14 mouse cellular contexts compared by ENCODE assay signal in genomic region chr10:41991364-41992058, GRCm38 (mm10). TPM values are rescaled to one million over a fixed set of nuclear protein-coding genes. Genes with fewer than 3 reads are reported as not detected.
DNase-seq lines count a peak whose midpoint lies in the region; ATAC-seq and TF ChIP-seq lines count a peak whose summit lies in the region.
"Had no signal": no experiment of that assay in that cellular context is flagged by ENCODE, and none has a peak within 500 bp of the region (broad histone marks: within the 10 kb centered on the region; RNA-seq: fewer than 3 reads in every experiment).

No protein-coding gene starts in this region.

- TF ChIP-seq CTCF in heart, postnatal 0 days (IDR thresholded peaks at IDR 0.05; ENCODE audit: low read depth) = no peak
- no peak for TF ChIP-seq CTCF in lung, embryonic 14.5 days (IDR thresholded peaks at IDR 0.05; ENCODE audit: low read depth)

- no peaks in the 10 kb centered on the region for H3K36me3 ChIP-seq in heart, postnatal 0 days (replicated peaks; ENCODE audit: control insufficient read depth, insufficient read depth, low read length)
- no peaks in the 10 kb centered on the region for H3K36me3 ChIP-seq in midbrain, embryonic 11.5 days (ENCODE audit: control insufficient read depth, insufficient read depth, low read length)
- no peaks in the 10 kb centered on the region for H3K36me3 ChIP-seq in midbrain, embryonic 14.5 days (ENCODE audit: control insufficient read depth, insufficient read depth, low read length)
- H3K36me3 ChIP-seq in lung, embryonic 14.5 days (ENCODE audit: insufficient read depth) = no peaks in the 10 kb centered on the region
- H3K36me3 ChIP-seq in stomach, embryonic 15.5 days = no peaks in the 10 kb centered on the region
- H3K36me3 ChIP-seq: embryonic facial prominence, embryonic 15.5 days; hindbrain, embryonic 12.5 days; liver, embryonic 15.5 days had no signal

- H3K4me1 ChIP-seq in heart, postnatal 0 days (ENCODE audit: control insufficient read depth, insufficient read depth) = peaks cover 20% of the 10 kb centered on the region
- peaks cover 8% of the 10 kb centered on the region; the same call in 1 of the 2 replicates for H3K4me1 ChIP-seq in midbrain, embryonic 11.5 days (ENCODE audit: control insufficient read depth, insufficient read depth, low read length)
- H3K4me1 ChIP-seq in midbrain, embryonic 14.5 days (ENCODE audit: control insufficient read depth, insufficient read depth, low read length) = no peaks in the 10 kb centered on the region
- peaks cover 5% of the 10 kb centered on the region; the same call in 1 of the 2 replicates for H3K4me1 ChIP-seq in lung, embryonic 14.5 days (ENCODE audit: insufficient read depth)
- H3K4me1 ChIP-seq in stomach, embryonic 15.5 days = peaks cover 5% of the 10 kb centered on the region; the same call in 1 of the 2 replicates

- H3K4me2 ChIP-seq in heart, postnatal 0 days (ENCODE audit: low read depth, low read length) = no peak overlapping the region
- no peak overlapping the region for H3K4me2 ChIP-seq in midbrain, embryonic 11.5 days
- H3K4me2 ChIP-seq in midbrain, embryonic 14.5 days (ENCODE audit: low read length) = no peak overlapping the region
- H3K4me2 ChIP-seq in lung, embryonic 14.5 days = peak overlapping the region; percentile 7; the same call in 1 of the 2 replicates
- 0 out of 2 replicates have a peak overlapping the region, but pooled peaks have one; percentile 13 for H3K4me2 ChIP-seq in stomach, embryonic 15.5 days
- H3K4me2 ChIP-seq: embryonic facial prominence, embryonic 15.5 days; liver, embryonic 15.5 days had no signal

- WGBS in heart, postnatal 0 days = 32% methylated on average over 14 of the region's 14 CpGs
- WGBS in midbrain, embryonic 11.5 days = 21% methylated on average over 14 of the region's 14 CpGs
- WGBS in midbrain, embryonic 14.5 days = 20% methylated on average over 14 of the region's 14 CpGs
- 16% methylated on average over 14 of the region's 14 CpGs for WGBS in lung, embryonic 14.5 days
- WGBS in stomach, embryonic 15.5 days = 20% methylated on average over 14 of the region's 14 CpGs

- no peak overlapping the region for H3K4me3 ChIP-seq in heart, postnatal 0 days (ENCODE audit: low read depth, low read length)
- H3K4me3 ChIP-seq in midbrain, embryonic 11.5 days (ENCODE audit: low read depth, low read length) = no peak overlapping the region
- H3K4me3 ChIP-seq in midbrain, embryonic 14.5 days (replicated peaks; ENCODE audit: low read depth, low read length) = no peak overlapping the region
- H3K4me3 ChIP-seq in lung, embryonic 14.5 days (ENCODE audit: low read depth, low read length) = no peak overlapping the region
- H3K4me3 ChIP-seq in stomach, embryonic 15.5 days (replicated peaks) = no peak overlapping the region
- H3K4me3 ChIP-seq: embryonic facial prominence, embryonic 15.5 days; hindbrain, embryonic 12.5 days; liver, embryonic 15.5 days had no signal

- peak overlapping the region; percentile 68 for H3K27ac ChIP-seq in heart, postnatal 0 days (ENCODE audit: low read depth)
- H3K27ac ChIP-seq in midbrain, embryonic 11.5 days (ENCODE audit: low read depth, low read length) = no peak overlapping the region
- no peak overlapping the region for H3K27ac ChIP-seq in midbrain, embryonic 14.5 days (replicated peaks; ENCODE audit: low read depth, low read length)
- peak overlapping the region; percentile 71 for H3K27ac ChIP-seq in lung, embryonic 14.5 days (ENCODE audit: low read depth)
- peak overlapping the region; percentile 26; the same call in 1 of the 2 replicates for H3K27ac ChIP-seq in stomach, embryonic 15.5 days
- H3K27ac ChIP-seq: embryonic facial prominence, embryonic 15.5 days; hindbrain, embryonic 12.5 days; liver, embryonic 15.5 days had no signal

- peak; percentile 47 for ATAC-seq in heart, postnatal 0 days (ENCODE audit: insufficient read depth, low read depth)
- no peak for ATAC-seq in midbrain, embryonic 11.5 days (ENCODE audit: low FRiP score)
- ATAC-seq in midbrain, embryonic 14.5 days (ENCODE audit: low FRiP score, low TSS enrichment) = no peak
- ATAC-seq in lung, embryonic 14.5 days (ENCODE audit: insufficient read depth) = peak; percentile 72
- no peak for ATAC-seq in stomach, embryonic 15.5 days (ENCODE audit: insufficient read depth, low FRiP score, low read depth)

- H3K27me3 ChIP-seq in heart, postnatal 0 days (ENCODE audit: control insufficient read depth, insufficient read depth, low read length) = no peaks in the 10 kb centered on the region
- H3K27me3 ChIP-seq in midbrain, embryonic 11.5 days (ENCODE audit: control insufficient read depth, insufficient read depth, low read length) = no peaks in the 10 kb centered on the region
- no peaks in the 10 kb centered on the region for H3K27me3 ChIP-seq in midbrain, embryonic 14.5 days (ENCODE audit: control insufficient read depth, insufficient read depth, low read length)
- H3K27me3 ChIP-seq in lung, embryonic 14.5 days (ENCODE audit: insufficient read depth, low read length) = no peaks in the 10 kb centered on the region
- no peaks in the 10 kb centered on the region for H3K27me3 ChIP-seq in stomach, embryonic 15.5 days (replicated peaks)
- H3K27me3 ChIP-seq: CH12.LX; embryonic facial prominence, embryonic 15.5 days had no signal

- DNase-seq in heart, postnatal 0 days (ENCODE audit: low spot score) = peak; percentile 63
- DNase-seq in heart, adult 8-10 months (ENCODE audit: low spot score) = no peak
- peak; percentile 84 for DNase-seq in midbrain, embryonic 11.5 days (ENCODE audit: low spot score, missing footprints)
- DNase-seq in midbrain, embryonic 14.5 days = no peak
- DNase-seq in lung, embryonic 14.5 days = peak; percentile 72
- no peak for DNase-seq in adrenal gland, adult 18-20 months (ENCODE audit: low spot score in 2 of 2)
- DNase-seq in thymus, postnatal 14 days = no peak
- DNase-seq: gastrocnemius, postnatal 10 days; layer of hippocampus, postnatal 36 days had no signal

- no peaks in the 10 kb centered on the region for H3K9me3 ChIP-seq in heart, postnatal 0 days (replicated peaks; ENCODE audit: control insufficient read depth, low read length)
- H3K9me3 ChIP-seq in midbrain, embryonic 11.5 days (ENCODE audit: control insufficient read depth, low read length) = no peaks in the 10 kb centered on the region
- no peaks in the 10 kb centered on the region for H3K9me3 ChIP-seq in midbrain, embryonic 14.5 days (ENCODE audit: control insufficient read depth, low read length)
- H3K9me3 ChIP-seq in lung, embryonic 14.5 days (ENCODE audit: low read depth, low read length) = no peaks in the 10 kb centered on the region
- no peaks in the 10 kb centered on the region for H3K9me3 ChIP-seq in stomach, embryonic 15.5 days
- H3K9me3 ChIP-seq: embryonic facial prominence, embryonic 15.5 days; hindbrain, embryonic 12.5 days; liver, embryonic 15.5 days had no signal

- no peak overlapping the region for H3K9ac ChIP-seq in heart, postnatal 0 days (replicated peaks; ENCODE audit: low read depth, low read length)
- no peak overlapping the region for H3K9ac ChIP-seq in midbrain, embryonic 11.5 days (ENCODE audit: low read length)
- no peak overlapping the region for H3K9ac ChIP-seq in midbrain, embryonic 14.5 days (replicated peaks; ENCODE audit: low read length)
- H3K9ac ChIP-seq in lung, embryonic 14.5 days = no peak overlapping the region
- no peak overlapping the region for H3K9ac ChIP-seq in stomach, embryonic 15.5 days
- H3K9ac ChIP-seq: embryonic facial prominence, embryonic 15.5 days; hindbrain, embryonic 12.5 days; liver, embryonic 15.5 days had no signal

- no peak for TF ChIP-seq EP300 in heart, postnatal 0 days (IDR thresholded peaks at IDR 0.05; ENCODE audit: low read depth)

RNA-seq across cellular contexts. Expression of gene Armc2, which starts 26.7 kb away (rescaled TPM):
- 3.3 and 8.5 TPM in 2 replicates for total RNA-seq in heart, postnatal 0 days (2014; rRNA removed; ENCODE audit: low replicate concordance)
- 1.7 and 2.7 TPM in 2 replicates for polyA plus RNA-seq in heart, postnatal 0 days (2015; fragmentation: Nextera tagmentation; extraction: Ambion mirVana)
- total RNA-seq in heart, adult 8-10 months (2022) = 10 to 100 TPM; 22.2 to 29.8 (median 28.0) TPM
- 2.4 and 3.8 TPM in 2 replicates for polyA plus RNA-seq in midbrain, embryonic 11.5 days (2014; fragmentation: Nextera tagmentation; extraction: Ambion mirVana)
- 11.2 and 11.5 TPM in 2 replicates for polyA plus RNA-seq in midbrain, embryonic 14.5 days (2014; fragmentation: Nextera tagmentation; extraction: Ambion mirVana)
- polyA plus RNA-seq in lung, embryonic 14.5 days (2014; fragmentation: Nextera tagmentation; extraction: Ambion mirVana) = 1.6 and 2.6 TPM in 2 replicates
- polyA plus RNA-seq in stomach, embryonic 15.5 days (2015; fragmentation: Nextera tagmentation; extraction: Ambion mirVana) = 2.0 TPM in 2 replicates
- total RNA-seq in adrenal gland, adult 18-20 months (2021) = 1 to 10 TPM; 1.2 to 2.0 TPM

Comparison
In these comparisons a context has a peak if more than half of its experiments do, and no peak if none do; other contexts are left out.
1. DNase-seq: peak in heart, postnatal 0 days (single experiment), midbrain, embryonic 11.5 days (single experiment) and lung, embryonic 14.5 days (single experiment); none in heart, adult 8-10 months (single experiment), midbrain, embryonic 14.5 days (single experiment), adrenal gland, adult 18-20 months (0 of 2) and thymus, postnatal 14 days (single experiment).
2. ATAC-seq: peak in heart, postnatal 0 days (single experiment) and lung, embryonic 14.5 days (single experiment); none in midbrain, embryonic 11.5 days (single experiment), midbrain, embryonic 14.5 days (single experiment) and stomach, embryonic 15.5 days (single experiment).
3. H3K27ac ChIP-seq: peak in heart, postnatal 0 days (single experiment), lung, embryonic 14.5 days (single experiment) and stomach, embryonic 15.5 days (single experiment); none in midbrain, embryonic 11.5 days (single experiment) and midbrain, embryonic 14.5 days (single experiment).
4. H3K4me2 ChIP-seq: peak in lung, embryonic 14.5 days (single experiment) and stomach, embryonic 15.5 days (single experiment); none in heart, postnatal 0 days (single experiment), midbrain, embryonic 11.5 days (single experiment) and midbrain, embryonic 14.5 days (single experiment).